Mouse (Mus musculus) left cerebral cortex, adult 2 months (tissue): ENCODE measurements around the gene Zrsr1. TPM values are rescaled to one million over a fixed set of nuclear protein-coding genes. Genes with fewer than 3 reads are reported as not detected.
A peak's percentile ranks its signal among the peaks of the same experiment; 100 is the strongest.

Experiments used
- DNase-seq, 2 experiments: peaks; one replicate each; pipeline ENCODE4 v3.0.0; 2021 to 2022; ENCODE audit warnings: low spot score in 2 of 2, mixed read lengths in 1 of 2; ENCODE audit errors: extremely low spot score in 1 of 2
- H3K27ac ChIP-seq: fragments of 200-600 bp; 2 replicates; pipeline ENCODE4 v1.8.1; 2022
- H3K4me3 ChIP-seq: fragments of 200-600 bp; 2 replicates; pipeline ENCODE4 v1.8.1; 2022
- CTCF ChIP-seq: fragments of 200-600 bp; IDR thresholded peaks from 2 replicates; pipeline ENCODE4 v1.8.1; 2022; ENCODE audit warnings: antibody characterized with exemption, mild to moderate bottlenecking, moderate library complexity
- intact Hi-C: fragments of 180-260 bp; cut with DNase I; formaldehyde crosslinking; loops from one replicate; pipeline ENCODE4 v1.15.1; 2025
- total RNA-seq, 2 experiments: library from RNA; stranded (reverse); gene quantifications; 2 replicates each; pipeline ENCODE4 v1.2.3; 2021

The Zrsr1 gene
- total RNA-seq, 2 experiments from 2014 or later: 70.0 to 75.6 TPM

- no peak for DNase-seq
- Histone ChIP-seq H3K27ac (peak overlapping the region; percentile 97; the same call in 1 of the 2 replicates), H3K4me3 (peak overlapping the region; percentile 89)
- TF ChIP-seq CTCF: no peak
- intact Hi-C loops: loop anchor here (2.0 to 10.0 kb wide), 3 partner anchors 76 to 453 kb away; partner anchors contain the start of gene Xpo1
These were observed 19.5 kb downstream of the Zrsr1 start for GRCm38 (mm10) chr11:22991218-22991835.

GRCm38 (mm10) chr11:22994271-22994670, 22.5 kb downstream of the Zrsr1 start:
- no peak for TF ChIP-seq CTCF
- intact Hi-C loops: loop anchor here (5.0 to 10.0 kb wide), 2 partner anchors 73 to 451 kb away; no protein-coding TSS in a partner anchor
- no peak overlapping the region for H3K4me3 ChIP-seq
- no peak overlapping the region for H3K27ac ChIP-seq
- no peak for DNase-seq

- DNase-seq: no peak
- TF ChIP-seq CTCF: no peak
- Histone ChIP-seq H3K27ac (no peak overlapping the region), H3K4me3 (no peak overlapping the region)
- intact Hi-C loops: loop anchor here (10.0 kb wide), 1 partner anchor 449 kb away; no protein-coding TSS in a partner anchor
These were observed 23.7 kb downstream of the Zrsr1 start for GRCm38 (mm10) chr11:22995461-22995860.

GRCm38 (mm10) chr11:22998308-22998707, 26.5 kb downstream of the Zrsr1 start:
- H3K27ac ChIP-seq: no peak overlapping the region
- intact Hi-C loops: loop anchor here (10.0 kb wide), 1 partner anchor 446 kb away; no protein-coding TSS in a partner anchor
- no peak overlapping the region for H3K4me3 ChIP-seq
- no peak for TF ChIP-seq CTCF
- DNase-seq: no peak

- no peak overlapping the region for H3K4me3 ChIP-seq
- intact Hi-C loops: loop anchor here (10.0 kb wide), 1 partner anchor 880 kb away; no protein-coding TSS in a partner anchor
- H3K27ac ChIP-seq: no peak overlapping the region
- no peak for TF ChIP-seq CTCF
- no peak for DNase-seq
These were observed 33.5 kb downstream of the Zrsr1 start for GRCm38 (mm10) chr11:23005276-23005675.

DNA sequence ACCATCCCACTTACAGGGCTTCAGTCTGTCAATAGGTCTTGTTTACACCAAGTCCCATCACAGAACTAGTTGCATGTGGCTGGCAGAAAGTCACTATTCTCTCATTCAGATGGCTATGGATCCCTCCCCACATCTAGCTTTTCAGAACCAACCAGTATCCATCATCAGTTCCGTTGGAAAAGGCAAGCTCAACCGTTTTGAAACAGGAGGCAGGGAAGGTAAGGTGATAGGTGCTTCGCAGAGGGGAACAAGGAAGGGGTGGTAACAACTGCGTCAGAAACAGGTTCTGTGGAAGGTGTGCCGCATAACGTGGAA, 35.3 kb downstream of the Zrsr1 start:
- H3K27ac ChIP-seq: peak overlapping the region; percentile 86
- H3K4me3 ChIP-seq: peak overlapping the region; percentile 82
- DNase-seq: peak in 1 of 2 experiments; percentile 13
- intact Hi-C loops: loop anchor here (1.0 to 10.0 kb wide), 3 partner anchors 15 to 878 kb away; no protein-coding TSS in a partner anchor
- no peak for TF ChIP-seq CTCF

DNA sequence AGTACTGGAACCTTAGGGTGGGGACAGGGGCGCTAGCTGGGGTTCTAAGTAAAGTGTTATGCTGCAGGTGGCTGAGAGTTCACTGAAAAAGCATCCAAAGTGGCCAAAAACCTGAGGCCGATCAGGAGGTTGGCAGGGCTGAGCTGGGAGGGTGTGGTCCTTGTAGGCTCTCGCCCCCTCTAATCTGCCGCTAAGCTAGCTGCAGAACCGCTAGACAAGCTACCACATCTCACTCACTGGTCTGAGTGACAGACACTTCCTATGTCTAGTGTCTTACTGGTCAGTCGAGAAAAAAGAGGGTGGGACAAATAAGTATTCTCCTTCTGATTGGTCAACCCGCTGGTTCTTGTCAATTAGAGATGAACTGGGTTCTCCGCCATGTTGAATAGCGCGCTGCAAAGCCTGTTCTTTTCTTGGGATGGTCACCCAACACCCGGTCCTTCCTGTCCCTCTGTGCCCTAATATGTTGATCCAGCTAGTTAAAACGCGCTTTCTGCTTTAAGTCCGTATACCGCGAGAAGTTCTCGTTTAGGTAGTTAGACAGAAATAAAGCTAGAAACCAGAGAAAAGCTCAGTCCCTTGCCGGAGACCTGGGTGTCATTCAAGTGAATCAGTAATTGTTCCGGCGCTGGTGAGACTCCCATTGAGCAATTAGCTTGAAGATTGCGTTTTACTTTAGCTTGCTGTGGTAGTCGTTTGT, 35.8 kb downstream of the Zrsr1 start, which contains the start of gene Fam161a:
Gene Fam161a (plus strand): TSS at position 51 of the 700 bp plus-strand sequence.
- DNase-seq: peak; percentile 62 to 78
- peak within 1 kb of the TSS; percentile 86 for H3K27ac ChIP-seq
- TF ChIP-seq CTCF: no peak
- peak within 1 kb of the TSS; percentile 82 for H3K4me3 ChIP-seq
- intact Hi-C loops: loop anchor here (1.0 to 10.0 kb wide), 5 partner anchors 15 to 877 kb away; partner anchors contain the start of gene Xpo1

- TF ChIP-seq CTCF: peak; percentile 4; the same call in 1 of the 2 replicates
- intact Hi-C loops: loop anchor here (2.0 to 10.0 kb wide), 3 partner anchors 58 to 876 kb away; partner anchors contain the start of gene Xpo1
- peak; percentile 74 to 79 for DNase-seq
- peak overlapping the region; percentile 82 for H3K4me3 ChIP-seq
- peak overlapping the region; percentile 86 for H3K27ac ChIP-seq
These were observed 36.5 kb downstream of the Zrsr1 start for GRCm38 (mm10) chr11:23008181-23008823.

- H3K27ac ChIP-seq: no peak overlapping the region
- intact Hi-C loops: loop anchor here (2.0 to 10.0 kb wide), 3 partner anchors 58 to 876 kb away; partner anchors contain the start of gene Xpo1
- H3K4me3 ChIP-seq: peak overlapping the region; percentile 82
- TF ChIP-seq CTCF: no peak
- DNase-seq: no peak
These were observed 37.0 kb downstream of the Zrsr1 start for GRCm38 (mm10) chr11:23008824-23009200.

DNA sequence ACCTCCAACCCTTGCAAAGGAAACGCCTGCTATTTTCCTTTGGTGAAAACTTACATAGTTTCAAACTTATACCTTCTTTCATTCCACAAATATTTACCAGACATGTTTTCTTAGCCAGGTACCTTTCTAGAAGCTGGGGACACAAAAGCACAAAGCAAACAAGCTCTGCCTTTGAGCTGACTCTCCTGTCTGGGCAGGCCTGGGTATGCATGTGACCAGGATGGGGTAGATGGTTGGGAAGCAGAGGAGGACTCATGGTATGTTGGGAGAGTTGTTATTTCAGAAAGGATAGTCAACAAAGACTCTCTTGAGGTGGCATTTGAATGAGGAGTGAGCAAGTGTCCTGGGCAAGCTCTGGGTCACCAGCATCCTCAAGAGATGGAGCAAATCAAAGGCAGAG, 41.3 kb downstream of the Zrsr1 start:
- TF ChIP-seq CTCF: no peak
- no peak overlapping the region for H3K27ac ChIP-seq
- intact Hi-C loops: no loop called here
- no peak overlapping the region for H3K4me3 ChIP-seq
- no peak for DNase-seq

GRCm38 (mm10) chr11:23013580-23014294, 41.9 kb downstream of the Zrsr1 start:
- Histone ChIP-seq H3K4me3 (no peak overlapping the region), H3K27ac (no peak overlapping the region)
- intact Hi-C loops: no loop called here
- TF ChIP-seq CTCF: peak; percentile 16
- no peak for DNase-seq
